ENCODE assay signal across 10 mouse cellular contexts in the genomic region with DNA sequence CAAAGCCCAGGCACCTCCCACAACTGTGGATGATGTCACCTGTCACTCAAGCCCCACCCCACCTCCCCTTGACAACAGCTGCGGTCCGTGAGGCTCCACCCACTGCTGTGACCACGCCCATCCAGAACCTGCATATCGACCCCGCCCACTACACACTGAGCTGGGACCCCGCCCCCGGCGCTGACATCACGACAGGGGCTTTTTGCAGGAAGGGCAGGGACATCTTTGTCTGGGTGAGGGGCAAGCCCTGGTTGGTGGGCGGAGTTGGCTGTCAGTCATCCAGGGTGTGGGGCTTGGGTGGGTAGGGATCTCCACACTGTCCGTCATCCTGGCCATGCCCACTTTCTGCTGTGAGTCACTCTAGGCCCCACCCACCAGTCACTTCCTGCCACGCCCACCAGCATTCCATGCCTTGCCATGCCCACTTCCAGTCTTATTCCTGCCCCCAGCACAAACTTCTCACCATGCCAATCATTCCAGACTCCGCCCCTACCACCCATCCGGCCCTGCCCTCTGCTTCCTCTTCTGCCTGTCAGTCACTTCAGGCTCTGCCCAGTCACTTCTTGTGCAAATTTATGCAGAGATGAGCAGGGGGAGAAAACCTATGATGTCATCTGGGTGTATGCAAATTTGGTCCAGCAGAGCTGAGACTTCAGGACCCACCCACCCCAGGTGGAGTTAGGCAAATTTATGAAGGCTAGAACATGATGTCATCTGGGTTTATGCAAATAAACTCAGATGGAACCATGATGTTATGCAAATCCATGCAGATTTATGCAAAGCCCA. TPM values are rescaled to one million over a fixed set of nuclear protein-coding genes. Genes with fewer than 3 reads are reported as not detected.
DNase-seq lines count a peak whose midpoint lies in the region; ATAC-seq and TF ChIP-seq lines count a peak whose summit lies in the region.
"Had no signal": no experiment of that assay in that cellular context is flagged by ENCODE, and none has a peak within 500 bp of the region (broad histone marks: within the 10 kb centered on the region; RNA-seq: fewer than 3 reads in every experiment).

No protein-coding gene starts in this region.

- H3K27me3 ChIP-seq in forebrain, embryonic 12.5 days: no peaks in the 10 kb centered on the region
- no peaks in the 10 kb centered on the region for H3K27me3 ChIP-seq in limb, embryonic 10.5 days (ENCODE audit: low read depth, poor library complexity, severe bottlenecking)

- intact Hi-C loops in gastrocnemius, adult 2 months (cut with DNase I): no loop called here
- intact Hi-C loops in gastrocnemius, postnatal 36 days (cut with DNase I): no loop called here

- no peak for TF ChIP-seq CTCF in gastrocnemius, adult 2 months (IDR thresholded peaks at IDR 0.05)

- 0 out of 2 replicates have a peak, but pooled peaks have one; percentile 0 for ATAC-seq in forebrain, embryonic 12.5 days (ENCODE audit: low FRiP score)

- no peak overlapping the region for H3K4me2 ChIP-seq in forebrain, embryonic 12.5 days

- H3K4me1 ChIP-seq in forebrain, embryonic 12.5 days: 0 out of 2 replicates have a peak, but pooled peaks cover 5% of the 10 kb centered on the region
- H3K4me1 ChIP-seq in limb, embryonic 10.5 days: peaks cover 4% of the 10 kb centered on the region; the same call in 1 of the 2 replicates

- 96% methylated on average over 14 of the region's 14 CpGs for WGBS in forebrain, embryonic 12.5 days
- 93% methylated on average over 14 of the region's 14 CpGs for WGBS in limb, embryonic 10.5 days

- no peak overlapping the region for H3K9ac ChIP-seq in forebrain, embryonic 12.5 days

- no peak overlapping the region for H3K4me3 ChIP-seq in gastrocnemius, adult 2 months
- H3K4me3 ChIP-seq in forebrain, embryonic 12.5 days (replicated peaks): no peak overlapping the region
- no peak overlapping the region for H3K4me3 ChIP-seq in limb, embryonic 10.5 days

- H3K27ac ChIP-seq in gastrocnemius, adult 2 months: no peak overlapping the region
- H3K27ac ChIP-seq in forebrain, embryonic 12.5 days: no peak overlapping the region
- no peak overlapping the region for H3K27ac ChIP-seq in limb, embryonic 10.5 days

- DNase-seq in gastrocnemius, adult 2 months: peak; percentile 42
- no peak for DNase-seq in gastrocnemius, postnatal 36 days
- DNase-seq in ovary, postnatal 36 days (ENCODE audit: low spot score): peak; percentile 11
- DNase-seq in ovary, postnatal 10 days (ENCODE audit: low spot score): no peak
- peak; percentile 34 for DNase-seq in limb, embryonic 10.5 days (ENCODE audit: low spot score)
- peak; percentile 49 for DNase-seq in right cerebral cortex, adult 18-20 months
- no peak for DNase-seq in c-Kit-positive CD71-positive TER-119-positive erythroid progenitor cells, embryonic 14.5 days (ENCODE audit: low spot score)

- no peaks in the 10 kb centered on the region for H3K36me3 ChIP-seq in forebrain, embryonic 12.5 days (replicated peaks)
- H3K36me3 ChIP-seq in limb, embryonic 10.5 days: peaks cover 40% of the 10 kb centered on the region

- H3K9me3 ChIP-seq in forebrain, embryonic 12.5 days: peaks cover 58% of the 10 kb centered on the region
- peaks cover 46% of the 10 kb centered on the region for H3K9me3 ChIP-seq in limb, embryonic 10.5 days (replicated peaks)

RNA-seq across cellular contexts. Expression of gene Il3ra, which starts 2.0 kb away (rescaled TPM):
- total RNA-seq in gastrocnemius, adult 2 months (2021): 1 to 10 TPM; 1.5 to 2.5 TPM
- total RNA-seq in gastrocnemius, postnatal 36 days (2021): 1 to 10 TPM; 1.2 to 1.3 TPM
- 1.4 TPM in 2 replicates for polyA plus RNA-seq in forebrain, embryonic 12.5 days (2016; fragmentation: Nextera tagmentation; extraction: Ambion mirVana)
- polyA plus RNA-seq in limb, embryonic 10.5 days (2016; fragmentation: Nextera tagmentation; extraction: Ambion mirVana): 2.9 and 4.1 TPM in 2 replicates

RNA-seq across cellular contexts. Expression of gene Olfr31, which starts 25.4 kb away (rescaled TPM):
- total RNA-seq in gastrocnemius, adult 2 months (2021): not detected
- total RNA-seq in gastrocnemius, postnatal 36 days (2021): not detected
- polyA plus RNA-seq in forebrain, embryonic 12.5 days (2016; fragmentation: Nextera tagmentation; extraction: Ambion mirVana): not detected in 2 replicates
- not detected in 2 replicates for polyA plus RNA-seq in limb, embryonic 10.5 days (2016; fragmentation: Nextera tagmentation; extraction: Ambion mirVana)
- polyA plus RNA-seq: limb, embryonic 14.5 days; stomach, embryonic 14.5 days had no signal

RNA-seq across cellular contexts. Expression of gene Olfr721-ps1, which starts 53.1 kb away (rescaled TPM):
- not detected for total RNA-seq in gastrocnemius, adult 2 months (2021)
- not detected for total RNA-seq in gastrocnemius, postnatal 36 days (2021)
- polyA plus RNA-seq in forebrain, embryonic 12.5 days (2016; fragmentation: Nextera tagmentation; extraction: Ambion mirVana): not detected in 2 replicates
- not detected in 2 replicates for polyA plus RNA-seq in limb, embryonic 10.5 days (2016; fragmentation: Nextera tagmentation; extraction: Ambion mirVana)
- polyA plus RNA-seq: limb, embryonic 14.5 days; stomach, embryonic 14.5 days had no signal

Comparison
In these comparisons a context has a peak if more than half of its experiments do, and no peak if none do; other contexts are left out.
1. DNase-seq: peak in gastrocnemius, adult 2 months (single experiment), ovary, postnatal 36 days (single experiment), limb, embryonic 10.5 days (single experiment) and right cerebral cortex, adult 18-20 months (single experiment); none in gastrocnemius, postnatal 36 days (0 of 2), ovary, postnatal 10 days (single experiment) and c-Kit-positive CD71-positive TER-119-positive erythroid progenitor cells, embryonic 14.5 days (single experiment).